Mouse (Mus musculus): ENCODE measurements around the gene Lage3. TPM values are rescaled to one million over a fixed set of nuclear protein-coding genes. Genes with fewer than 3 reads are reported as not detected.

The Lage3 gene
- polyA plus RNA-seq (2012): 5.7 and 8.9 TPM in 2 replicates

- TF ChIP-seq GATA1 (IDR thresholded peaks at IDR 0.05; ENCODE audit: low read length): no peak
These were observed at the start of gene Lage3 for GRCm38 (mm10) chrX:74353467-74353770. Gene Lage3 (minus strand): TSS chrX:74353618.

GRCm38 (mm10) chrX:74400136-74400535 is 46.7 kb upstream of the Lage3 start:
- TF ChIP-seq GATA1 (IDR thresholded peaks at IDR 0.05; ENCODE audit: low read length): no peak

GRCm38 (mm10) chrX:74392535-74393443 is 39.4 kb upstream of the Lage3 start, which contains the start of the genes Fam3a and Ikbkg:
Gene Fam3a (minus strand): TSS chrX:74393272.
Gene Ikbkg (plus strand): TSS chrX:74393290.
- TF ChIP-seq GATA1 (IDR thresholded peaks at IDR 0.05; ENCODE audit: low read length): no peak

GRCm38 (mm10) chrX:74388153-74388552 is 34.7 kb upstream of the Lage3 start:
- TF ChIP-seq GATA1 (IDR thresholded peaks at IDR 0.05; ENCODE audit: low read length): no peak

GRCm38 (mm10) chrX:74384451-74384850 is 31.0 kb upstream of the Lage3 start:
- no peak for TF ChIP-seq GATA1 (IDR thresholded peaks at IDR 0.05; ENCODE audit: low read length)

- no peak for TF ChIP-seq GATA1 (IDR thresholded peaks at IDR 0.05; ENCODE audit: low read length)
These were observed 19.6 kb upstream of the Lage3 start, which contains the start of the genes Ubl4a and Slc10a3 for GRCm38 (mm10) chrX:74372888-74373549. Gene Ubl4a (minus strand): TSS chrX:74373218. Gene Slc10a3 (minus strand): TSS chrX:74373349.

- no peak for TF ChIP-seq GATA1 (IDR thresholded peaks at IDR 0.05; ENCODE audit: low read length)
These were observed 14.9 kb upstream of the Lage3 start for GRCm38 (mm10) chrX:74368209-74368909.

GRCm38 (mm10) chrX:74367512-74367911 is 14.1 kb upstream of the Lage3 start:
- TF ChIP-seq GATA1 (IDR thresholded peaks at IDR 0.05; ENCODE audit: low read length): no peak

- TF ChIP-seq GATA1 (IDR thresholded peaks at IDR 0.05; ENCODE audit: low read length): no peak
These were observed 5.8 kb upstream of the Lage3 start for GRCm38 (mm10) chrX:74359171-74359570.

GRCm38 (mm10) chrX:74352645-74353466 is 562 bp downstream of the Lage3 start:
- no peak for TF ChIP-seq GATA1 (IDR thresholded peaks at IDR 0.05; ENCODE audit: low read length)

- TF ChIP-seq GATA1 (IDR thresholded peaks at IDR 0.05; ENCODE audit: low read length): no peak
These were observed 23.1 kb downstream of the Lage3 start for GRCm38 (mm10) chrX:74330166-74330930.

GRCm38 (mm10) chrX:74329215-74329671 is 24.2 kb downstream of the Lage3 start:
- TF ChIP-seq GATA1 (IDR thresholded peaks at IDR 0.05; ENCODE audit: low read length): no peak

- TF ChIP-seq GATA1 (IDR thresholded peaks at IDR 0.05; ENCODE audit: low read length): no peak
These were observed 24.7 kb downstream of the Lage3 start, which contains the start of gene Plxna3 for GRCm38 (mm10) chrX:74328725-74329161. Gene Plxna3 (plus strand): TSS chrX:74329066.
